Mouse (Mus musculus): ENCODE measurements around the gene Flnc. TPM values are rescaled to one million over a fixed set of nuclear protein-coding genes. Genes with fewer than 3 reads are reported as not detected.

Flnc gene
- total RNA-seq, 2 experiments from 2014 or later, result 201 to 220 TPM

DNA sequence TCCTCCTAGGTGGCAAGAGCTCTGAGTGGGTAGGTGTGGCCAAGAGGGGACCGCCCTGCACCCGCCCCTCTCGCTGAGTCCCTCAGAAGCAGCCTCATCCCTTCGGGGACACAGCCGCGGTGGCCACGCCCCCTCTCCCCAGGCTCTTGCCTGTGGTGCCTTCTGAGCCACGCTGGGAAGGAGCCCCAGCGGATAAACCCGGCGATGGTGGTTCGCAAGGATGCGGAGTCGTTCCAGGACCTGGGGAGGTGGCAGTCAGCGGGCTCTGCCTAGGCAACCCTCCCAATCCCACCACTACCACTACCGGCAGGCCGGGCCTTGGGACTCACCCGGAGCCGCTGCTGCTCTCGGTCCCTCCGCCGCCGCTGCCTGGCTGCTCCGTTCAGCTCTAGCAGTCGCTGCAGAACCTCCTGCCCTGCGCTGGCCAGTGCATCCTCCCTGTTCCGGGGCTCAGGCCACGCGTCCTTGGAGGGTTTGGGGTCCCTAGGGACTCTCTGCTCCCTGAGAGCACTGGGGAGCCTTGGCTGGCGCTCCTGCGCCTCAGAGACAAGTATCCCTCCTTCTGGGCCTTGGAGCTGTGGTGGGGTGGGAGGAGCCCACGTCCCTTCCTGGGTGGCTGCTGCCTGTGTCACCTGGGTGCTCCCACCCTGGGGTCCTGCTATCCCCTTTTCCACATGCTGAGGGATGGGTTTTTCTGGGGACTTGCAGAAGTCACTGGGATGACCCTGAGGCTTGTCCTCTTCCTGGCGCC, 41.1 kb downstream of the Flnc start:
- intact Hi-C loops (cut with DNase I), result no loop called here
- DNase-seq (ENCODE audit: low spot score), result peak; percentile 52

- intact Hi-C loops (cut with DNase I), result no loop called here
- DNase-seq (ENCODE audit: low spot score), result no peak
Measured at GRCm38 (mm10) chr6:29474736-29475135, 41.7 kb downstream of the Flnc start.

DNA sequence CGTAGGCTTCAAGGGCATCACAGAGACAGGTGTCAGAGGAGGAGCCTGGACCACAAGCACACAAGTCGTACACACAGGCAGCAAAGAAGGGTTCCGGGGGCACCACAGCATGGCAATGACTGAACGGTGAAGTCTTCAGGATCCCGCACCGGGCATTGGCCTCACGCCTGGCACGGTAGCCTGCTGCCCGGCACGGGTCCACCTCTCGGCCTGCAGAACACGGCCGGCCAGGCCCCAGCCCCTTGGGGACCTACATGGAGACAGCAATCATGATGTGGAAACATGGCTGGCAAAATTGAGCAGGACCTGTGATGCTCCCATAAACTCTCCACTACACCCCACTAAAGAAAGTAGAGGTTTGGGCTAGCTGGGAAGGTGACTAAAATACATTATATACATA, 49.6 kb downstream of the Flnc start:
- intact Hi-C loops (cut with DNase I), result loop anchor here (5.0 kb wide), 1 partner anchor 90 kb away; no protein-coding TSS in a partner anchor

GRCm38 (mm10) chr6:29484716-29485559, 51.9 kb downstream of the Flnc start:
- no peak for DNase-seq (ENCODE audit: low spot score)
- intact Hi-C loops (cut with DNase I), result loop anchor here (5.0 kb wide), 1 partner anchor 93 kb away; no protein-coding TSS in a partner anchor

More for the DNA sequence above, 49.6 kb downstream of the Flnc start:
- no peak for DNase-seq (ENCODE audit: low spot score)

DNA sequence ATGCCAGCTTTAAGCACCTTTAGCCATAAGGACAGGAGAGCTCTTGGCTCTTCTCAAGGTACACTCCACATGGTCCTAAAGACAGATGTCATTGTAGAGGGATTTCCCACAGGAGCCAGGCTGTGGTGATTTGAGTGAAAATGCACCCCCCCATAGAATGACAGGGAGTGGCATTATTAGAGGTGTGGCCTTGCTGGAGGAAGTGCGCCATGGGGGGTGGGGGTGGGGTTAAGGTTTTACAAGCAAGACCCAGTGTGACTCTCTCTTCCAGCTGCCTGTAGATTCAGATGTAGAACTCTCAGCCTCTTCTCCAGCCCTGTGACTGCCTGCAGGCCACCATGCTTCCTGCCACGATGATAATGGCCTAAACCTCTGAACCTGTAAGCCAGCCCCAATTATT, 52.9 kb downstream of the Flnc start:
- DNase-seq (ENCODE audit: low spot score), result no peak
- intact Hi-C loops (cut with DNase I), result no loop called here

DNA sequence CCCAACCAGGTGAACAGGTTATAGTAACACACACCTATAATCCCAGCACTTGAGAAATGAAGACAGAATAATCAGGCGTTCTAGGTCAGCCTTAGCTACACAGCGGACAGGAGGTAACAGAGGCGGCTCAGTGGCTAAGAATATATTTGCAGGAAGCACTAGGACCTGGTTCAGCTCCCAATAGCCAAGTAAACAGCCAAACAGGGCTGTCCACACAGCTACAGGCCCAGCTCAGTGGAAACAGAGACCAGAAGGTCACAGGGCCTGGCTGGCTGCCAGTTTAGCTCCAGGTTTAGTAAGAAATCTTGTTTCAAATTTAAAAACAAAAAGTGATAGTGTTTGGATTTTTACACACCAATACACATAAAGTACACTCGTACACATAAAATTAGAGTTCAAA, 61.0 kb downstream of the Flnc start:
- no peak for DNase-seq (ENCODE audit: low spot score)
- intact Hi-C loops (cut with DNase I), result no loop called here

GRCm38 (mm10) chr6:29496270-29496669, 63.2 kb downstream of the Flnc start:
- no peak for DNase-seq (ENCODE audit: low spot score)
- intact Hi-C loops (cut with DNase I), result no loop called here

GRCm38 (mm10) chr6:29497791-29498190, 64.7 kb downstream of the Flnc start:
- no peak for DNase-seq (ENCODE audit: low spot score)
- intact Hi-C loops (cut with DNase I), result no loop called here

GRCm38 (mm10) chr6:29500177-29500576, 67.1 kb downstream of the Flnc start:
- intact Hi-C loops (cut with DNase I), result no loop called here
- no peak for DNase-seq (ENCODE audit: low spot score)

DNA sequence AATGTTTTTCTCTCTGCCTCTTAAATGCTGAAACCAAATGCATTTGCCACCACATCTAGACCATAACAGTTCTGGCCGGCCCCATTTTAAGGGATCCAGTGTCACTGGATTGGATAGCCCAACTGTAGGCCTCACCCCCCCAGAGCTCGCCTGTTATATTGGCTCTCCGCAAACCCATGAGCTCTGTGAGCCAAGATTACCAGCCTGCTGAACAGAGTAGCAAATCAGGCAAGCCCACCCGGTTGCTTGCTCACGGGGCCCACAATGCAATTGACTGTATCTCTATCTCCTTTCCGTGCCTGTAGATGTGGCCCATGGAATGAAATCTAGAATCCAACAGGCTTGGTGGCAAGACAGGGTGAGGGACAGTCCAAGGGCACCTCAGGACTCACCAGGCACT, 67.8 kb downstream of the Flnc start:
- intact Hi-C loops (cut with DNase I), result no loop called here
- DNase-seq (ENCODE audit: low spot score), result no peak

DNA sequence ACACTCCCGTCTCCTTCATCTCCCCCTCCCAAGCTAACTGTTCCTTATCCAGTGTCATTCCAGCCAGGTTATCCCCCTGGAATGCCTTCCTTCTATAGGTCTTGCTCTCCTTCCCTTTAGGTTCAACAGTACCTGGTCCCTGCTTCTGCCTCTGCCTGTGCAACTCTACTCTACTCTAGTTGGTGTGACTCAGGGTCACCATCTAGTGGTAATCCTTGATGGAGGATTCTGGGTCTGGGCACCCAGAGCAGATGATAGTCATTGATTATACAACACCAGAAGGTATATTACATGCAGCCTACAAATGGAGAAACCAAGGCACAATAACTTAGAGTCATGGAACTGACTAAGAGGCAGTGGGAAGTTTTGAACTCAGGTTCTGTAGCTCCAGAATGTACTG, 68.5 kb downstream of the Flnc start:
- no peak for DNase-seq (ENCODE audit: low spot score)
- intact Hi-C loops (cut with DNase I), result no loop called here

DNA sequence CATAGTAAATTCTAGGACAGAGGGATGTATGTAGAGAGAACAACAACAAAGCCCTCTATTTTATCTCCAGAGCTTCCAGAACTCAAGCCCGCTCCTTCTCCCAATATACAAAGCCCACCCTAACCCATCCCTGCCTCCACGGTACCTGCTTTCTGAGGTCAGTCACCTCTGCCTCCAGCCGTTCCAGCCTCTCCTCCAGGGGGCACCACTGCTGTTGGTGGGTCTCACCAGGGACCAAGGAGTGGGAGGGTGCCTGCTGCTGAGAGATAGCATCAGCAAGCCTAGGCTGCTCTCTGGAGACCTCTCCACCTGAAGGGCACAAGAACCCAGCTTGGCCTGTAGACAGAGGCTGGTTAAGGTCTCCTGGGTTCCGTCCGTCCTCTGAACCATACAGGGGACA, 72.4 kb downstream of the Flnc start:
- no peak for DNase-seq (ENCODE audit: low spot score)
- intact Hi-C loops (cut with DNase I), result no loop called here

DNA sequence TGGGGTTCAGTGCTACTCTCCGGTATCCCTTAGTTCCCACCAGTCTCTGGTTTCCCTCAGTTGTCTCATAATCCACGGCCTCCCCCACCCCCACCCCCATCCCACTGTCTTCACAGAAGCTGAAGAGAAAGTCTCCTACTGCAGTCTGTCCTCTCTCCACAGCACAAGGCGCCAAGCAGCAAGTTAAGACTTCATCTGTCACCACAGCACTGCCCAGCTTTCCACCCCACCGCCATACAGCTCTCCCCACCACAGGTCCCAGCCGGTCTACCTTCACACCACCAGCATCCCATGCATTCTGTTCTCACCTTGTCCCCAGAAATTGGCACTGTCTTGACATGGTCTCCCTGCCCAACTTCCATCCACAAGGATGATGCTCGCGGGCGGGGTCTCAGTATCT, 73.8 kb downstream of the Flnc start:
- intact Hi-C loops (cut with DNase I), result no loop called here
- DNase-seq (ENCODE audit: low spot score), result no peak

GRCm38 (mm10) chr6:29507447-29508309, 74.6 kb downstream of the Flnc start, which contains the start of gene Kcp:
Kcp (minus strand) TSS chr6:29507952.
- no peak for DNase-seq (ENCODE audit: low spot score)
- intact Hi-C loops (cut with DNase I), result no loop called here

GRCm38 (mm10) chr6:29509086-29509485, 76.0 kb downstream of the Flnc start:
- DNase-seq (ENCODE audit: low spot score), result peak; percentile 36
- intact Hi-C loops (cut with DNase I), result no loop called here

Small RNAs within 50 kb of the gene (microRNA-seq; reads per million reads assigned to microRNA genes)
- gene Gm26220 (not detected), gene Gm44354 (not detected)

Other genes starting within 250 kb of the Flnc start
- gene Impdh1, start 216.9 kb upstream of the Flnc start, total RNA-seq (2021), result 10 to 100 TPM; 22.7 to 23.0 TPM
- gene Hilpda, start 160.8 kb upstream of the Flnc start, total RNA-seq (2021), result 1 to 10 TPM; 5.8 to 6.6 TPM
- not detected for gene Fam71f2, start 153.7 kb upstream of the Flnc start, total RNA-seq (2021)
- gene Fam71f1, start 114.1 kb upstream of the Flnc start, total RNA-seq (2021), result not detected
- gene Calu, start 85.2 kb upstream of the Flnc start, total RNA-seq (2021), result 100 to 1,000 TPM; 233 to 264 TPM
- not detected for gene Opn1sw, start 44.8 kb upstream of the Flnc start, total RNA-seq (2021)
- gene Ccdc136, start 36.9 kb upstream of the Flnc start, total RNA-seq (2021), result 1 to 10 TPM; 1.9 to 3.1 TPM
- gene Atp6v1f, start 34.5 kb downstream of the Flnc start, total RNA-seq (2021), result 100 to 1,000 TPM in 1 of 2 experiments, 10 to 100 TPM in 1; 99.3 to 109 TPM
- gene Atp6v1fnb, start 38.2 kb downstream of the Flnc start, total RNA-seq (2021), result not detected
- gene Kcp, start 74.7 kb downstream of the Flnc start, total RNA-seq (2021), result 1 to 10 TPM; 4.4 to 4.6 TPM
- gene Irf5, start 93.4 kb downstream of the Flnc start, total RNA-seq (2021), result 1 to 10 TPM; 2.7 to 4.2 TPM
- 10 to 100 TPM; 40.3 to 44.0 TPM for gene Tnpo3, start 176.6 kb downstream of the Flnc start, total RNA-seq (2021)

All from heart, postnatal 25 days (tissue).